Mouse (Mus musculus) forebrain, embryonic 16.5 days (tissue): ENCODE measurements around the gene Macrod2. TPM values are rescaled to one million over a fixed set of nuclear protein-coding genes. Genes with fewer than 3 reads are reported as not detected.

Source experiments
- ATAC-seq: fragments of 200-750 bp; cut with Nextera tagmentation; 2 replicates; pipeline ENCODE4 v1.8.0; 2017; ENCODE audit warnings: mild to moderate bottlenecking, moderate library complexity
- H3K27ac ChIP-seq: fragments of 300-500 bp; sonication (generic); 2 replicates; pipeline ENCODE4 v1.5.1; 2014; ENCODE audit warnings: low read length, control low read depth
- H3K27me3 ChIP-seq: fragments of 300-500 bp; sonication (generic); replicated peaks from 2 replicates; pipeline ENCODE4 v1.6.1; 2014; ENCODE audit warnings: low read length; ENCODE audit not compliant: control insufficient read depth, insufficient read depth
- H3K36me3 ChIP-seq: fragments of 300-500 bp; sonication (generic); 2 replicates; pipeline ENCODE4 v1.6.1; 2014; ENCODE audit not compliant: control insufficient read depth, insufficient read depth
- H3K4me1 ChIP-seq: fragments of 300-500 bp; sonication (generic); replicated peaks from 2 replicates; pipeline ENCODE4 v1.6.1; 2014; ENCODE audit warnings: low read length; ENCODE audit not compliant: control insufficient read depth, insufficient read depth
- H3K4me2 ChIP-seq: fragments of 300-500 bp; sonication (generic); 2 replicates; pipeline ENCODE4 v1.6.1; 2014; ENCODE audit warnings: mild to moderate bottlenecking, low read length, control low read depth
- H3K4me3 ChIP-seq: fragments of 300-500 bp; sonication (generic); replicated peaks from 2 replicates; pipeline ENCODE4 v1.5.1; 2014; ENCODE audit warnings: mild to moderate bottlenecking, low read length, control low read depth
- H3K9ac ChIP-seq: fragments of 300-500 bp; sonication (generic); replicated peaks from 2 replicates; pipeline ENCODE4 v1.6.1; 2014; ENCODE audit warnings: low read depth, low read length, control low read depth
- H3K9me3 ChIP-seq: fragments of 300-500 bp; sonication (generic); 2 replicates; pipeline ENCODE4 v1.6.1; 2016; ENCODE audit warnings: low read length; ENCODE audit not compliant: control insufficient read depth
- WGBS: fragments of 180-500 bp; shearing (Covaris S2); extraction: QIAGEN DNeasy Blood & Tissue Kit; methylation state at CpG from one replicate; pipeline ENCODE4 v1.1.7; 2014; 5-methylcytosine and 5-hydroxymethylcytosine counted together
- polyA plus RNA-seq: library from polyadenylated mRNA; unstranded; fragments of >200 nt; fragmentation: Nextera tagmentation; extraction: Ambion mirVana; gene quantifications from 2 replicates; pipeline ENCODE4 v1.2.1, GENCODE M21; 2015

The Macrod2 gene
- polyA plus RNA-seq, 1 experiment from 2014 or later = 108 TPM

- ATAC-seq = 0 out of 2 replicates have a peak, but pooled peaks have one; percentile 51
Measured at GRCm38 (mm10) chr2:141156979-141157593, 762.0 kb downstream of the Macrod2 start.

GRCm38 (mm10) chr2:141158161-141158560, 763.1 kb downstream of the Macrod2 start:
- 8% methylated on average over 7 of the region's 7 CpGs for WGBS

More at GRCm38 (mm10) chr2:141156979-141157593, 762.0 kb downstream of the Macrod2 start:
- Histone ChIP-seq H3K4me1 (peaks cover 19% of the 10 kb centered on the region), H3K27ac (no peak overlapping the region), H3K4me3 (no peak overlapping the region), H3K9ac (no peak overlapping the region), H3K27me3 (no peaks in the 10 kb centered on the region), H3K4me2 (no peak overlapping the region), H3K36me3 (no peaks in the 10 kb centered on the region), H3K9me3 (no peaks in the 10 kb centered on the region)
- 9% methylated on average over 7 of the region's 7 CpGs for WGBS

GRCm38 (mm10) chr2:141163918-141164317, 768.8 kb downstream of the Macrod2 start:
- H3K9me3 ChIP-seq = no peaks in the 10 kb centered on the region
- ATAC-seq = peak; percentile 70
- WGBS = 3% methylated on average over 4 of the region's 4 CpGs
- H3K27me3 ChIP-seq = no peaks in the 10 kb centered on the region
- H3K4me2 ChIP-seq = no peak overlapping the region
- H3K4me3 ChIP-seq = no peak overlapping the region
- H3K9ac ChIP-seq = no peak overlapping the region
- H3K27ac ChIP-seq = no peak overlapping the region
- no peaks in the 10 kb centered on the region for H3K4me1 ChIP-seq
- H3K36me3 ChIP-seq = no peaks in the 10 kb centered on the region

More at GRCm38 (mm10) chr2:141158161-141158560, 763.1 kb downstream of the Macrod2 start:
- H3K4me3 ChIP-seq = no peak overlapping the region
- H3K36me3 ChIP-seq = no peaks in the 10 kb centered on the region
- no peak overlapping the region for H3K27ac ChIP-seq
- peak; percentile 68 for ATAC-seq
- H3K9ac ChIP-seq = no peak overlapping the region
- no peaks in the 10 kb centered on the region for H3K27me3 ChIP-seq
- H3K9me3 ChIP-seq = no peaks in the 10 kb centered on the region
- no peak overlapping the region for H3K4me2 ChIP-seq
- peaks cover 18% of the 10 kb centered on the region for H3K4me1 ChIP-seq

- Histone ChIP-seq H3K4me1 (no peaks in the 10 kb centered on the region), H3K36me3 (no peaks in the 10 kb centered on the region), H3K4me2 (no peak overlapping the region), H3K27ac (no peak overlapping the region), H3K27me3 (no peaks in the 10 kb centered on the region), H3K9ac (no peak overlapping the region), H3K9me3 (no peaks in the 10 kb centered on the region), H3K4me3 (no peak overlapping the region)
- no peak for ATAC-seq
- 82% methylated on average over 3 of the region's 3 CpGs for WGBS
Measured at GRCm38 (mm10) chr2:141169586-141169985, 774.5 kb downstream of the Macrod2 start.

GRCm38 (mm10) chr2:141173167-141173566, 778.1 kb downstream of the Macrod2 start:
- Histone ChIP-seq H3K9me3 (no peaks in the 10 kb centered on the region), H3K9ac (no peak overlapping the region), H3K4me2 (no peak overlapping the region), H3K4me1 (no peaks in the 10 kb centered on the region), H3K27me3 (no peaks in the 10 kb centered on the region), H3K4me3 (no peak overlapping the region), H3K36me3 (no peaks in the 10 kb centered on the region), H3K27ac (no peak overlapping the region)
- no peak for ATAC-seq
- 83% methylated on average over 1 of the region's 1 CpGs for WGBS

- ATAC-seq = no peak
- no peaks in the 10 kb centered on the region for H3K9me3 ChIP-seq
- H3K4me3 ChIP-seq = no peak overlapping the region
- WGBS = 91% methylated on average over 3 of the region's 3 CpGs
- H3K4me2 ChIP-seq = no peak overlapping the region
- no peak overlapping the region for H3K9ac ChIP-seq
- H3K36me3 ChIP-seq = no peaks in the 10 kb centered on the region
- no peaks in the 10 kb centered on the region for H3K27me3 ChIP-seq
- no peaks in the 10 kb centered on the region for H3K4me1 ChIP-seq
- no peak overlapping the region for H3K27ac ChIP-seq
Measured at GRCm38 (mm10) chr2:141173607-141174006, 778.5 kb downstream of the Macrod2 start.

GRCm38 (mm10) chr2:141180656-141181055, 785.5 kb downstream of the Macrod2 start:
- ATAC-seq = no peak

GRCm38 (mm10) chr2:141182034-141182759, 787.1 kb downstream of the Macrod2 start:
- peak; percentile 63 for ATAC-seq
- Histone ChIP-seq H3K9ac (no peak overlapping the region), H3K4me3 (no peak overlapping the region), H3K27ac (no peak overlapping the region; the same call in 1 of the 2 replicates), H3K9me3 (no peaks in the 10 kb centered on the region), H3K27me3 (no peaks in the 10 kb centered on the region), H3K36me3 (no peaks in the 10 kb centered on the region), H3K4me2 (no peak overlapping the region), H3K4me1 (0 out of 2 replicates have a peak, but pooled peaks cover 2% of the 10 kb centered on the region)
- WGBS = 28% methylated on average over 5 of the region's 5 CpGs

More at GRCm38 (mm10) chr2:141180656-141181055, 785.5 kb downstream of the Macrod2 start:
- no peak overlapping the region for H3K4me2 ChIP-seq
- H3K4me1 ChIP-seq = 0 out of 2 replicates have a peak, but pooled peaks cover 2% of the 10 kb centered on the region
- WGBS = 24% methylated on average over 1 of the region's 1 CpGs
- H3K36me3 ChIP-seq = no peaks in the 10 kb centered on the region
- no peak overlapping the region for H3K27ac ChIP-seq
- H3K27me3 ChIP-seq = no peaks in the 10 kb centered on the region
- no peak overlapping the region for H3K4me3 ChIP-seq
- H3K9me3 ChIP-seq = no peaks in the 10 kb centered on the region
- H3K9ac ChIP-seq = no peak overlapping the region

- H3K4me1 ChIP-seq = no peaks in the 10 kb centered on the region
- H3K36me3 ChIP-seq = no peaks in the 10 kb centered on the region
- no peak overlapping the region for H3K27ac ChIP-seq
- H3K9me3 ChIP-seq = no peaks in the 10 kb centered on the region
- no peak overlapping the region for H3K4me3 ChIP-seq
- no peak overlapping the region for H3K9ac ChIP-seq
- no peak for ATAC-seq
- no peak overlapping the region for H3K4me2 ChIP-seq
- no peaks in the 10 kb centered on the region for H3K27me3 ChIP-seq
Measured at GRCm38 (mm10) chr2:141194476-141194875, 799.4 kb downstream of the Macrod2 start.
